Mouse (Mus musculus) urinary bladder, postnatal 36 days (tissue): Measurements from ENCODE around the gene Sgcd.
"Not testable (repeated sequence)": the region's sequence is repeated elsewhere in the genome, so short reads cannot be mapped to it uniquely, and the experiment has no call there.

Source experiments
- DNase-seq, 2 experiments: peaks; one replicate each; pipeline ENCODE4 v3.0.0; 2022; ENCODE audit warnings: low spot score in 2 of 2, mixed read lengths in 1 of 2

Gene Sgcd

GRCm38 (mm10) chr11:47777226-47777915 is 211.4 kb downstream of the Sgcd start:
- no peak for DNase-seq

- no peak for DNase-seq
These were observed 212.8 kb downstream of the Sgcd start for GRCm38 (mm10) chr11:47776019-47776418.

GRCm38 (mm10) chr11:47765859-47766258 is 222.9 kb downstream of the Sgcd start:
- no peak for DNase-seq

GRCm38 (mm10) chr11:47763569-47763968 is 225.2 kb downstream of the Sgcd start:
- not testable (repeated sequence) for DNase-seq

- DNase-seq, result no peak
These were observed 229.8 kb downstream of the Sgcd start for GRCm38 (mm10) chr11:47759015-47759414.

- DNase-seq, result no peak
These were observed 246.0 kb downstream of the Sgcd start for GRCm38 (mm10) chr11:47742806-47743205.

- peak; percentile 4 to 17 for DNase-seq
These were observed 283.6 kb downstream of the Sgcd start for GRCm38 (mm10) chr11:47704930-47705787.

GRCm38 (mm10) chr11:47695611-47696010 is 293.2 kb downstream of the Sgcd start:
- DNase-seq, result no peak

- DNase-seq, result peak; percentile 5 to 14
These were observed 330.6 kb downstream of the Sgcd start for GRCm38 (mm10) chr11:47658135-47658534.

- no peak for DNase-seq
These were observed 342.9 kb downstream of the Sgcd start for GRCm38 (mm10) chr11:47645911-47646310.

- no peak for DNase-seq
These were observed 347.1 kb downstream of the Sgcd start for GRCm38 (mm10) chr11:47641567-47642259.

GRCm38 (mm10) chr11:47640556-47640955 is 348.2 kb downstream of the Sgcd start:
- DNase-seq, result no peak

- DNase-seq, result no peak
These were observed 358.6 kb downstream of the Sgcd start for GRCm38 (mm10) chr11:47630186-47630585.

GRCm38 (mm10) chr11:47609892-47610291 is 378.9 kb downstream of the Sgcd start:
- DNase-seq, result no peak

GRCm38 (mm10) chr11:47574635-47575034 is 414.1 kb downstream of the Sgcd start:
- DNase-seq, result no peak

- DNase-seq, result no peak
These were observed 420.3 kb downstream of the Sgcd start for GRCm38 (mm10) chr11:47568488-47568887.

- no peak for DNase-seq
These were observed 422.6 kb downstream of the Sgcd start for GRCm38 (mm10) chr11:47566156-47566555.

- no peak for DNase-seq
These were observed 463.9 kb downstream of the Sgcd start for GRCm38 (mm10) chr11:47524845-47525244.

GRCm38 (mm10) chr11:47508047-47508446 is 480.7 kb downstream of the Sgcd start:
- DNase-seq, result no peak

GRCm38 (mm10) chr11:47503236-47503635 is 485.5 kb downstream of the Sgcd start:
- not testable (repeated sequence) for DNase-seq

- no peak for DNase-seq
These were observed 515.1 kb downstream of the Sgcd start for GRCm38 (mm10) chr11:47473493-47474230.

- not testable (repeated sequence) for DNase-seq
These were observed 528.1 kb downstream of the Sgcd start for GRCm38 (mm10) chr11:47460700-47461099.
